Mouse (Mus musculus) ES-Bruce4 (cell line): ENCODE measurements at regions not wholly inside any gene's neighbourhood (a gene's known extent, or its start where the extent isn't known, plus 50 kb on each side); places are given as distances from the start of the nearest gene placed in this dataset.

Experiments
- H3K27ac ChIP-seq: 2 replicates; pipeline ENCODE4 v1.5.1; 2012; ENCODE audit warnings: low read length, inconsistent platforms; ENCODE audit not compliant: insufficient read depth
- H3K27me3 ChIP-seq: 2 replicates; pipeline ENCODE4 v1.6.1; 2012; ENCODE audit warnings: mild to moderate bottlenecking, low read length, inconsistent platforms; ENCODE audit not compliant: control insufficient read depth, poor library complexity, insufficient read depth, severe bottlenecking
- H3K36me3 ChIP-seq: 2 replicates; pipeline ENCODE4 v1.6.1; 2012; ENCODE audit warnings: inconsistent platforms, mild to moderate bottlenecking, low read length, moderate library complexity; ENCODE audit not compliant: control insufficient read depth, poor library complexity, insufficient read depth, severe bottlenecking
- H3K4me1 ChIP-seq: one replicate; pipeline ENCODE4 v1.8.1; 2011; ENCODE audit warnings: low read length; ENCODE audit not compliant: control insufficient read depth, insufficient read depth
- H3K4me3 ChIP-seq: 2 replicates; pipeline ENCODE4 v1.5.1; 2011; ENCODE audit warnings: low read depth, mild to moderate bottlenecking, low read length
- H3K9ac ChIP-seq: 2 replicates; pipeline ENCODE4 v1.6.1; 2012; ENCODE audit warnings: low read depth, mild to moderate bottlenecking, inconsistent platforms; ENCODE audit not compliant: poor library complexity, severe bottlenecking
- H3K9me3 ChIP-seq: replicated peaks from 2 replicates; pipeline ENCODE4 v1.6.1; 2012; ENCODE audit warnings: mild to moderate bottlenecking, low read length, inconsistent platforms; ENCODE audit not compliant: control insufficient read depth, poor library complexity, insufficient read depth, severe bottlenecking
- CTCF ChIP-seq: IDR thresholded peaks from one replicate; pipeline ENCODE4 v1.8.1; 2011; ENCODE audit warnings: low read depth, low read length
- EP300 ChIP-seq: IDR thresholded peaks from 2 replicates; pipeline ENCODE4 v1.6.1; 2011; ENCODE audit warnings: low read depth, low read length; ENCODE audit not compliant: insufficient read depth
- POLR2A ChIP-seq: IDR thresholded peaks from one replicate; pipeline ENCODE4 v1.8.1; 2011; ENCODE audit warnings: low read length; ENCODE audit not compliant: insufficient read depth

GRCm38 (mm10) chr8:92171578-92171977, 185.8 kb upstream of the Irx5 start:
- H3K4me1 ChIP-seq, result no peaks in the 10 kb centered on the region
- no peak overlapping the region for H3K27ac ChIP-seq
- H3K36me3 ChIP-seq, result no peaks in the 10 kb centered on the region
- TF ChIP-seq EP300 (no peak), CTCF (no peak), POLR2A (no peak)
- H3K4me3 ChIP-seq, result no peak overlapping the region
- no peaks in the 10 kb centered on the region for H3K27me3 ChIP-seq
- H3K9me3 ChIP-seq, result no peaks in the 10 kb centered on the region; the same call in 1 of the 2 replicates
- no peak overlapping the region for H3K9ac ChIP-seq

GRCm38 (mm10) chr8:92167340-92167783, 190.1 kb upstream of the Irx5 start:
- H3K27me3 ChIP-seq, result no peaks in the 10 kb centered on the region

GRCm38 (mm10) chr8:92165306-92165705, 192.1 kb upstream of the Irx5 start:
- no peak overlapping the region for H3K27ac ChIP-seq
- no peaks in the 10 kb centered on the region for H3K36me3 ChIP-seq
- TF ChIP-seq CTCF (no peak), POLR2A (no peak), EP300 (no peak)
- no peak overlapping the region for H3K4me3 ChIP-seq
- 0 out of 2 replicates have a peak, but pooled peaks cover 2% of the 10 kb centered on the region for H3K9me3 ChIP-seq
- 0 out of 2 replicates have a peak, but pooled peaks cover 1% of the 10 kb centered on the region for H3K27me3 ChIP-seq
- H3K9ac ChIP-seq, result no peak overlapping the region
- H3K4me1 ChIP-seq, result no peaks in the 10 kb centered on the region

More at GRCm38 (mm10) chr8:92167340-92167783, 190.1 kb upstream of the Irx5 start:
- Histone ChIP-seq H3K4me1 (no peaks in the 10 kb centered on the region), H3K9me3 (no peaks in the 10 kb centered on the region), H3K9ac (no peak overlapping the region), H3K27ac (no peak overlapping the region), H3K4me3 (no peak overlapping the region), H3K36me3 (no peaks in the 10 kb centered on the region)
- TF ChIP-seq CTCF (no peak), POLR2A (no peak), EP300 (no peak)

GRCm38 (mm10) chr8:92164496-92164895, 192.9 kb upstream of the Irx5 start:
- no peak overlapping the region for H3K9ac ChIP-seq
- H3K4me1 ChIP-seq, result no peaks in the 10 kb centered on the region
- no peaks in the 10 kb centered on the region for H3K36me3 ChIP-seq
- H3K4me3 ChIP-seq, result no peak overlapping the region
- H3K27ac ChIP-seq, result no peak overlapping the region
- TF ChIP-seq EP300, result no peak
- no peak for TF ChIP-seq CTCF
- no peak for TF ChIP-seq POLR2A
- H3K9me3 ChIP-seq, result 0 out of 2 replicates have a peak, but pooled peaks cover 2% of the 10 kb centered on the region
- H3K27me3 ChIP-seq, result 0 out of 2 replicates have a peak, but pooled peaks cover 3% of the 10 kb centered on the region

GRCm38 (mm10) chr8:92161002-92161401, 196.4 kb upstream of the Irx5 start:
- Histone ChIP-seq H3K36me3 (no peaks in the 10 kb centered on the region), H3K4me1 (no peaks in the 10 kb centered on the region), H3K4me3 (no peak overlapping the region), H3K9ac (no peak overlapping the region), H3K27me3 (0 out of 2 replicates have a peak, but pooled peaks cover 3% of the 10 kb centered on the region), H3K9me3 (peaks cover 10% of the 10 kb centered on the region), H3K27ac (no peak overlapping the region)
- TF ChIP-seq CTCF (no peak), EP300 (no peak), POLR2A (no peak)

- Histone ChIP-seq H3K27me3 (0 out of 2 replicates have a peak, but pooled peaks cover 3% of the 10 kb centered on the region), H3K4me3 (no peak overlapping the region), H3K36me3 (no peaks in the 10 kb centered on the region), H3K27ac (no peak overlapping the region), H3K4me1 (no peaks in the 10 kb centered on the region), H3K9ac (no peak overlapping the region), H3K9me3 (peaks cover 10% of the 10 kb centered on the region)
- TF ChIP-seq EP300, result no peak
- no peak for TF ChIP-seq POLR2A
- no peak for TF ChIP-seq CTCF
Observed at GRCm38 (mm10) chr8:92158219-92158618, 199.2 kb upstream of the Irx5 start.
